Mouse (Mus musculus) heart, adult 2 months (tissue): ENCODE results near the gene Gsg1l.

Experiments
- CTCF ChIP-seq: fragments of 200-600 bp; IDR thresholded peaks from 2 replicates; pipeline ENCODE4 v1.8.1; 2022; ENCODE audit warnings: antibody characterized with exemption, mild to moderate bottlenecking, moderate library complexity
- EP300 ChIP-seq: fragments of 200-500 bp; IDR thresholded peaks from 2 replicates; pipeline ENCODE4 v1.6.1; 2011; ENCODE audit warnings: low read depth, low read length, control low read depth; ENCODE audit not compliant: insufficient read depth
- POLR2A ChIP-seq: fragments of 200-500 bp; IDR thresholded peaks from 2 replicates; pipeline ENCODE4 v1.6.1; 2011; ENCODE audit warnings: mild to moderate bottlenecking, low read depth, low read length, control low read depth; ENCODE audit not compliant: insufficient read depth

DNA sequence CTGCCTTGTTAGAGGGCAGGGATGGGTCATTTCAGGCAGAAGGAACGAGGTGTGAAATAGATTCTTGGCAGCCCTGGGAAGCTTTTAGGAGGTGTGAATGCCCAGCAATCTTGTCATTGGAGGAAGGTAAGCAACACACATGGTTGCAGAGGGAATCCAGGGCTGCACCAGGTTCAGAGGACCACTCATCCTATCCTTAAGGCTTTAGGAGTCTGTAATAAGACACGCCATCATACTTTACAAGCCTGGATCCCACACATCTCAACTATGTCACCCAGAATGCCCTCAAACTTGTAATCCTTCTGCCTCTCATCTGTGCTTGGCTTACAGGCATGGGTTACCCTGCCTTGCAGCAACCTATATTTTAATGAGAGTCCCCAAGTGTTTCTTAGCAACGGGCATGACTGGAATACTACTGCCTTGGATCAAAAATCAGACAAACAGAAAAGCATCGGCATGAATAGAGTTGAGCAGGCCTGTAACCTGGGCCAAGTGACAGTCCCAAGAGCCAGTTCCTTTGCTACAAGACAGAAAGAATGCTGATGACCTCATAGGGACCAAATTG, 196.0 kb downstream of the Gsg1l start:
- TF ChIP-seq CTCF: no peak
- TF ChIP-seq POLR2A: no peak
- TF ChIP-seq EP300: no peak
